Mouse (Mus musculus) midbrain, embryonic 14.5 days (tissue): ENCODE data around the gene Apip. TPM values are rescaled to one million over a fixed set of nuclear protein-coding genes. Genes with fewer than 3 reads are reported as not detected.

ENCODE experiments used
- ATAC-seq: fragments of 200-750 bp; cut with Nextera tagmentation; 2 replicates; pipeline ENCODE4 v1.8.0; 2017; ENCODE audit warnings: moderate number of reproducible peaks, moderate library complexity; ENCODE audit not compliant: low FRiP score, low TSS enrichment
- DNase-seq: peaks from one replicate; pipeline ENCODE4 v3.0.0-alpha.2; 2015
- H3K27ac ChIP-seq: fragments of 300-500 bp; sonication (generic); replicated peaks from 2 replicates; pipeline ENCODE4 v1.5.1; 2014; ENCODE audit warnings: mild to moderate bottlenecking, low read depth, low read length, moderate library complexity
- H3K27me3 ChIP-seq: fragments of 300-500 bp; sonication (generic); 2 replicates; pipeline ENCODE4 v1.6.1; 2014; ENCODE audit warnings: low read length, control low read depth, mixed read lengths; ENCODE audit not compliant: control insufficient read depth, insufficient read depth
- H3K36me3 ChIP-seq: fragments of 300-500 bp; sonication (generic); 2 replicates; pipeline ENCODE4 v1.6.1; 2014; ENCODE audit warnings: low read length, control low read depth; ENCODE audit not compliant: control insufficient read depth, insufficient read depth
- H3K4me1 ChIP-seq: fragments of 300-500 bp; sonication (generic); 2 replicates; pipeline ENCODE4 v1.6.1; 2014; ENCODE audit warnings: mild to moderate bottlenecking, antibody characterized with exemption, low read length, control low read depth; ENCODE audit not compliant: control insufficient read depth, insufficient read depth
- H3K4me2 ChIP-seq: fragments of 300-500 bp; sonication (generic); 2 replicates; pipeline ENCODE4 v1.6.1; 2014; ENCODE audit warnings: mild to moderate bottlenecking, low read length, moderate library complexity
- H3K4me3 ChIP-seq: fragments of 300-500 bp; sonication (generic); replicated peaks from 2 replicates; pipeline ENCODE4 v1.5.1; 2014; ENCODE audit warnings: low read depth, low read length
- H3K9ac ChIP-seq: fragments of 300-500 bp; sonication (generic); replicated peaks from 2 replicates; pipeline ENCODE4 v1.6.1; 2014; ENCODE audit warnings: mild to moderate bottlenecking, low read length, moderate library complexity
- H3K9me3 ChIP-seq: fragments of 300-500 bp; sonication (generic); 2 replicates; pipeline ENCODE4 v1.6.1; 2016; ENCODE audit warnings: low read length, control low read depth, mixed read lengths; ENCODE audit not compliant: control insufficient read depth
- WGBS: fragments of 180-500 bp; shearing (Covaris S2); extraction: QIAGEN DNeasy Blood & Tissue Kit; methylation state at CpG from one replicate; pipeline ENCODE4 v1.1.7; 2014; 5-methylcytosine and 5-hydroxymethylcytosine counted together
- polyA plus RNA-seq: library from polyadenylated mRNA; unstranded; fragments of >200 nt; fragmentation: Nextera tagmentation; extraction: Ambion mirVana; gene quantifications from 2 replicates; pipeline ENCODE4 v1.2.1, GENCODE M21; 2014

The Apip gene
- polyA plus RNA-seq, 1 experiment from 2014 or later = 48.2 TPM

- H3K9me3 ChIP-seq = no peaks in the 10 kb centered on the region
- H3K9ac ChIP-seq = no peak overlapping the region
- H3K4me1 ChIP-seq = no peaks in the 10 kb centered on the region
- no peaks in the 10 kb centered on the region for H3K27me3 ChIP-seq
- H3K36me3 ChIP-seq = no peaks in the 10 kb centered on the region
- peak overlapping the region; percentile 14 for H3K27ac ChIP-seq
- 48% methylated on average over 6 of the region's 6 CpGs for WGBS
- H3K4me3 ChIP-seq = no peak overlapping the region
- ATAC-seq (no peak), DNase-seq (peak; percentile 47)
- no peak overlapping the region for H3K4me2 ChIP-seq
Measured at GRCm38 (mm10) chr2:103118324-103119196, 45.1 kb downstream of the Apip start.

- no peaks in the 10 kb centered on the region for H3K4me1 ChIP-seq
- ATAC-seq = no peak
- DNase-seq = peak; percentile 17
- 82% methylated on average over 7 of the region's 7 CpGs for WGBS
- H3K9me3 ChIP-seq = no peaks in the 10 kb centered on the region
- H3K9ac ChIP-seq = no peak overlapping the region
- H3K27me3 ChIP-seq = no peaks in the 10 kb centered on the region
- no peak overlapping the region for H3K4me3 ChIP-seq
- no peaks in the 10 kb centered on the region for H3K36me3 ChIP-seq
- H3K27ac ChIP-seq = no peak overlapping the region
- H3K4me2 ChIP-seq = no peak overlapping the region
Measured at GRCm38 (mm10) chr2:103119197-103119854, 45.9 kb downstream of the Apip start.

DNA sequence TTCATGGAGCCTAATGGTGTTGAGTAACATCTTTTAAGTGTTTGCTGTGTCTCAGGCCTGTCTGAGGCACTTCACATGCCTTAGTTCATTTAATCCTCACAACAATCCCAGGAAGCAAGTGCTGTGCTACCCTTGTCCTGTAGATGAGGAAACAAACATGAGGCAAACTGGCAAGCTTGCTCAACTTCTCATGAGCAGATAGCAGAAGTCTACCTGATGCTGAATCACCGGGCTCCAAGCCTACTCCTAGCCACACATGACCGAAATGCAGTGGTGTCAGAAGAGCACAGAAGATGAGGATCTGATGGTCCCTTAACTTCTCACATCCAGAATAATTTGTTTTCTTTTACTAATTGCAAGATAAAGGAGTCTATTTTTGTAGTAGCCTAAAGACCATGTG is 56.2 kb downstream of the Apip start:
- H3K4me3 ChIP-seq = no peak overlapping the region
- WGBS = 88% methylated on average over 2 of the region's 2 CpGs
- ATAC-seq = no peak

DNA sequence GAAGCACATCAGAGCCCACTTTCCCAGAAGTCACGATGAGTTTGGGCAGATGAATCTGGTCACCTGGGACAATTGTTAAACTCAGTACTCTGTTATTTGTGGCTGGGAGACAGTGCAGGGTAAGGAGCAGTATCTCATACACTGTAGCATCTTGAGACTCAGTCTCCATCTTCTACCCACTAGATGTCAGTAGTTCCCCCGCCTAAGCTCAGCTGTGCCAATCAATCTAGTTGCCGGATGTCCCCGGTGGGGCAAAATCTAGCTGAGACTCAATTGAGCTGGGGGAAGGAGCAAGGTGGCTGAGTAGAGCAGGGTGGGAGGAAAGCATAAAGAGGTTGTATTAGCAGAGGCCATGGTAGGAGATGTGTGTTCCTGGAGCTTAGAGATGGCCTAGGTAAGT is 57.7 kb downstream of the Apip start:
- no peak overlapping the region for H3K4me3 ChIP-seq
- no peaks in the 10 kb centered on the region for H3K4me1 ChIP-seq
- WGBS = 34% methylated on average over 4 of the region's 4 CpGs
- no peaks in the 10 kb centered on the region for H3K36me3 ChIP-seq
- ATAC-seq (no peak), DNase-seq (peak; percentile 43)
- H3K27me3 ChIP-seq = no peaks in the 10 kb centered on the region
- no peak overlapping the region for H3K4me2 ChIP-seq
- no peaks in the 10 kb centered on the region for H3K9me3 ChIP-seq
- no peak overlapping the region for H3K27ac ChIP-seq
- no peak overlapping the region for H3K9ac ChIP-seq

More for the DNA sequence above, 56.2 kb downstream of the Apip start:
- DNase-seq = no peak
- Histone ChIP-seq H3K4me1 (no peaks in the 10 kb centered on the region), H3K27ac (no peak overlapping the region), H3K9me3 (no peaks in the 10 kb centered on the region), H3K36me3 (no peaks in the 10 kb centered on the region), H3K9ac (no peak overlapping the region), H3K27me3 (no peaks in the 10 kb centered on the region), H3K4me2 (no peak overlapping the region)

- Histone ChIP-seq H3K4me3 (no peak overlapping the region), H3K27ac (no peak overlapping the region), H3K4me2 (no peak overlapping the region), H3K36me3 (no peaks in the 10 kb centered on the region), H3K4me1 (no peaks in the 10 kb centered on the region), H3K27me3 (no peaks in the 10 kb centered on the region), H3K9me3 (no peaks in the 10 kb centered on the region), H3K9ac (no peak overlapping the region)
- DNase-seq = peak; percentile 26
- ATAC-seq = no peak
- 71% methylated on average over 8 of the region's 8 CpGs for WGBS
Measured at GRCm38 (mm10) chr2:103138529-103139265, 65.2 kb downstream of the Apip start.

Other genes with a start within 250 kb of the Apip start
- gene Cd44, start 172.0 kb upstream of the Apip start, polyA plus RNA-seq = 2.3 and 3.1 TPM in 2 replicates
- 66.9 and 67.1 TPM in 2 replicates for gene Pdhx, start 162 bp upstream of the Apip start, polyA plus RNA-seq
- not detected in 2 replicates for gene Ehf, start 229.6 kb downstream of the Apip start, polyA plus RNA-seq